Mouse (Mus musculus): ENCODE measurements around the gene Ttll9.

The Ttll9 gene

GRCm38 (mm10) chr2:153014758-153015593 is 52.7 kb downstream of the Ttll9 start, which contains the start of gene Pdrg1:
TSS of gene Pdrg1 (minus strand) at chr2:153015427.
- DNase-seq: peak; percentile 99

- DNase-seq: peak; percentile 91 to 94
These were observed 53.5 kb downstream of the Ttll9 start for GRCm38 (mm10) chr2:153015804-153016203.

- DNase-seq: no peak
These were observed 54.5 kb downstream of the Ttll9 start for GRCm38 (mm10) chr2:153016786-153017185.

- DNase-seq: peak; percentile 68 to 78
These were observed 57.1 kb downstream of the Ttll9 start for GRCm38 (mm10) chr2:153019355-153019754.

GRCm38 (mm10) chr2:153021163-153021562 is 58.9 kb downstream of the Ttll9 start:
- DNase-seq: no peak

GRCm38 (mm10) chr2:153022855-153023254 is 60.6 kb downstream of the Ttll9 start:
- DNase-seq: no peak

GRCm38 (mm10) chr2:153026052-153026451 is 63.8 kb downstream of the Ttll9 start:
- no peak for DNase-seq

- DNase-seq: peak in 1 of 2 experiments; percentile 73
These were observed 65.2 kb downstream of the Ttll9 start for GRCm38 (mm10) chr2:153027501-153027900.

- DNase-seq: peak; percentile 76 to 85
These were observed 68.1 kb downstream of the Ttll9 start for GRCm38 (mm10) chr2:153030422-153030821.

- DNase-seq: peak; percentile 86 to 91
These were observed 69.1 kb downstream of the Ttll9 start, which contains the start of gene Xkr7 for GRCm38 (mm10) chr2:153031126-153032082. TSS of gene Xkr7 (plus strand) at chr2:153031852.

GRCm38 (mm10) chr2:153032083-153032842 is 70.0 kb downstream of the Ttll9 start:
- DNase-seq: peak; percentile 74 to 75

GRCm38 (mm10) chr2:153032973-153033372 is 70.7 kb downstream of the Ttll9 start:
- peak; percentile 73 to 80 for DNase-seq

GRCm38 (mm10) chr2:153033545-153034230 is 71.4 kb downstream of the Ttll9 start:
- peak; percentile 82 to 83 for DNase-seq

- DNase-seq: peak in 1 of 2 experiments; percentile 46
These were observed 74.4 kb downstream of the Ttll9 start for GRCm38 (mm10) chr2:153036690-153037089.

- peak; percentile 68 to 69 for DNase-seq
These were observed 81.6 kb downstream of the Ttll9 start for GRCm38 (mm10) chr2:153043886-153044285.

- peak; percentile 88 to 93 for DNase-seq
These were observed 83.6 kb downstream of the Ttll9 start for GRCm38 (mm10) chr2:153045884-153046299.

GRCm38 (mm10) chr2:153047828-153048465 is 85.7 kb downstream of the Ttll9 start:
- peak; percentile 94 to 96 for DNase-seq

- DNase-seq: peak; percentile 97 to 98
These were observed 87.2 kb downstream of the Ttll9 start for GRCm38 (mm10) chr2:153049288-153049996.

GRCm38 (mm10) chr2:153049997-153050358 is 87.7 kb downstream of the Ttll9 start:
- peak; percentile 56 to 63 for DNase-seq

GRCm38 (mm10) chr2:153051095-153051494 is 88.8 kb downstream of the Ttll9 start:
- DNase-seq: no peak
